ENCODE assay signal across 7 mouse cellular contexts in genomic region chr3:116006284-116006977, GRCm38 (mm10). TPM values are rescaled to one million over a fixed set of nuclear protein-coding genes. Genes with fewer than 3 reads are reported as not detected.
DNase-seq lines count a peak whose midpoint lies in the region; ATAC-seq lines count a peak whose summit lies in the region.

No protein-coding gene starts in this region.

- H3K27ac ChIP-seq in liver, embryonic 12.5 days = peak overlapping the region; percentile 68

- peak; percentile 70 for ATAC-seq in common myeloid progenitor, adult 5-6 weeks (replicated peaks; ENCODE audit: low read depth, poor library complexity, severe bottlenecking)
- ATAC-seq in hematopoietic stem cell, adult 5-6 weeks (replicated peaks in 1 of 2; ENCODE audit: insufficient read depth in 1 of 2, low FRiP score in 2 of 2, low TSS enrichment in 1 of 2, low read depth in 1 of 2, poor library complexity in 2 of 2, severe bottlenecking in 2 of 2) = peak; percentile 76 to 80
- ATAC-seq in liver, embryonic 12.5 days = peak; percentile 25; the same call in 1 of the 2 replicates

- H3K9me3 ChIP-seq in liver, embryonic 12.5 days (replicated peaks) = no peaks in the 10 kb centered on the region

- peaks cover 32% of the 10 kb centered on the region for H3K36me3 ChIP-seq in liver, embryonic 12.5 days

- 6% methylated on average over 12 of the region's 12 CpGs for WGBS in liver, embryonic 12.5 days (ENCODE audit: insufficient replicate concordance)

- H3K9ac ChIP-seq in liver, embryonic 12.5 days = peak overlapping the region; percentile 82

- no peaks in the 10 kb centered on the region for H3K27me3 ChIP-seq in liver, embryonic 12.5 days (replicated peaks)

- H3K4me1 ChIP-seq in liver, embryonic 12.5 days = peaks cover 37% of the 10 kb centered on the region

- peak overlapping the region; percentile 83 for H3K4me3 ChIP-seq in liver, embryonic 12.5 days

- DNase-seq in 3T3-L1 (ENCODE audit: low read depth, low spot score) = peak; percentile 64
- DNase-seq in 416B (ENCODE audit: low read depth) = peak; percentile 76
- DNase-seq in monocyte, adult 2 months (ENCODE audit: low read depth in 1 of 2, low spot score in 2 of 2) = peak; percentile 19 to 49
- no peak for DNase-seq in left cerebral cortex, adult 11 months (ENCODE audit: low spot score)

- H3K4me2 ChIP-seq in liver, embryonic 12.5 days = peak overlapping the region; percentile 98

RNA-seq across cellular contexts. Expression of gene Slc30a7, which starts 0.8 kb away (rescaled TPM):
- total RNA-seq in common myeloid progenitor, adult 5-6 weeks (2017) = 39.8 and 81.2 TPM in 2 replicates
- total RNA-seq in hematopoietic stem cell, adult 5-6 weeks (2017) = 37.8 and 50.4 TPM in 2 replicates
- 13.4 and 14.2 TPM in 2 replicates for polyA plus RNA-seq in liver, embryonic 12.5 days (2016; fragmentation: Nextera tagmentation; extraction: Ambion mirVana)

RNA-seq across cellular contexts. Expression of gene Extl2, which starts 0.8 kb away (rescaled TPM):
- total RNA-seq in common myeloid progenitor, adult 5-6 weeks (2017) = 8.3 and 9.3 TPM in 2 replicates
- 18.0 and 19.2 TPM in 2 replicates for total RNA-seq in hematopoietic stem cell, adult 5-6 weeks (2017)
- polyA plus RNA-seq in liver, embryonic 12.5 days (2016; fragmentation: Nextera tagmentation; extraction: Ambion mirVana) = 6.3 and 7.2 TPM in 2 replicates

Comparison
In these comparisons a context has a peak if more than half of its experiments do, and no peak if none do; other contexts are left out.
1. ATAC-seq: peak in every context shown above with its lines; median percentile 78 in hematopoietic stem cell, adult 5-6 weeks; 70 in common myeloid progenitor, adult 5-6 weeks; 25 in liver, embryonic 12.5 days.